Mouse (Mus musculus): ENCODE data around the gene Gdpd3. TPM values are rescaled to one million over a fixed set of nuclear protein-coding genes. Genes with fewer than 3 reads are reported as not detected.
A peak's percentile ranks its signal among the peaks of the same experiment; 100 is the strongest.

Gdpd3 gene
- polyA plus RNA-seq, 1 experiment from 2014 or later = 6.4 TPM

GRCm38 (mm10) chr7:126781661-126782370 lies 15.7 kb downstream of the Gdpd3 start:
- Histone ChIP-seq H3K27me3 (ENCODE audit: insufficient read depth, low read length) (no peaks in the 10 kb centered on the region), H3K4me3 (replicated peaks; ENCODE audit: low read depth, low read length) (no peak overlapping the region), H3K4me2 (ENCODE audit: low read length) (peak overlapping the region; percentile 76; the same call in 1 of the 2 replicates), H3K4me1 (replicated peaks; ENCODE audit: insufficient read depth, low read length) (peaks cover 20% of the 10 kb centered on the region), H3K9ac (ENCODE audit: low read depth, low read length) (no peak overlapping the region; the same call in 1 of the 2 replicates), H3K27ac (no peak overlapping the region), H3K9me3 (replicated peaks; ENCODE audit: low read length) (no peaks in the 10 kb centered on the region), H3K36me3 (ENCODE audit: insufficient read depth, low read length) (peaks cover 33% of the 10 kb centered on the region)
- TF ChIP-seq CTCF (IDR thresholded peaks at IDR 0.05; ENCODE audit: low read depth) = no peak
- no peak for ATAC-seq (replicated peaks; ENCODE audit: low FRiP score, low read depth)
- WGBS = 36% methylated on average over 11 of the region's 11 CpGs
- DNase-seq (ENCODE audit: low spot score) = no peak

DNA sequence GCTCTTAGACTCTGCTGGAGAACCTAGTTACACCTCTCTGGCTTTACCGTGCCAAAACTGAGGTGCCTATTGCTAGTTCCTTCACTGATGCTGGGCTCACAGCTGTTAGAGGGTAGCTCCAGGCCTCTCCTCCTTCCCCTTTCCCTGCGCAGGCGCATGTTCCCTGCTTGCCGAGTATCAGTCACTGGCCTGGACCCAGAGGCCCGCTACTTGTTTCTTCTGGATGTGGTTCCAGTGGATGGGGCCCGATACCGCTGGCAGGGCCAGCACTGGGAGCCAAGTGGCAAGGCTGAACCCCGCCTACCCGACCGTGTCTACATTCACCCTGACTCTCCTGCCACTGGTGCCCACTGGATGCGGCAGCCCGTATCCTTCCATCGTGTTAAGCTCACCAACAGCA lies 16.6 kb downstream of the Gdpd3 start:
- 63% methylated on average over 13 of the region's 13 CpGs for WGBS
- no peaks in the 10 kb centered on the region for H3K27me3 ChIP-seq (ENCODE audit: insufficient read depth, low read length)

DNA sequence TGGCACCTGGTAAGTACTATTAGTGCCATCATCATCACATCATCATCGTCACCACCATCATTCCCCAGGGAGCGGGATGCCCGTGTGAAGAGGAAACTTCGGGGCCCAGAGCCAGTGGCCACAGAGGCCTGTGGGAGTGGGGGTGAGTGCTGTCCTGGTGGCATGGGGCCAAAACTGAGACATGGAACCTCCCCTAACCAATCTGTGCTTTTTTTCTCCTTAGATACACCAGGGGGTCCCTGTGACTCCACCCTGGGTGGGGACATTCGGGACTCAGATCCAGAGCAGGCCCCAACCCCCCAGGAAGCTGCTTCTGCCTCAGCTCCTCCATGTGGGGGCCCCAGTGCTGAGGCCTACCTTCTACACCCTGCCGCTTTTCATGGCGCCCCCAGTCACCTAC lies 18.3 kb downstream of the Gdpd3 start:
- no peak overlapping the region for H3K4me2 ChIP-seq (ENCODE audit: low read length)
- DNase-seq (ENCODE audit: low spot score) (no peak), ATAC-seq (replicated peaks; ENCODE audit: low FRiP score, low read depth) (no peak)
- H3K9me3 ChIP-seq (replicated peaks; ENCODE audit: low read length) = no peaks in the 10 kb centered on the region
- peaks cover 10% of the 10 kb centered on the region; the same call in 1 of the 2 replicates for H3K4me1 ChIP-seq (replicated peaks; ENCODE audit: insufficient read depth, low read length)
- TF ChIP-seq CTCF (IDR thresholded peaks at IDR 0.05; ENCODE audit: low read depth) = no peak
- WGBS = 69% methylated on average over 7 of the region's 7 CpGs
- H3K36me3 ChIP-seq (ENCODE audit: insufficient read depth, low read length) = peaks cover 54% of the 10 kb centered on the region
- H3K27ac ChIP-seq = no peak overlapping the region
- H3K27me3 ChIP-seq (ENCODE audit: insufficient read depth, low read length) = no peaks in the 10 kb centered on the region
- H3K9ac ChIP-seq (ENCODE audit: low read depth, low read length) = no peak overlapping the region
- no peak overlapping the region for H3K4me3 ChIP-seq (replicated peaks; ENCODE audit: low read depth, low read length)

More for the DNA sequence above, 16.6 kb downstream of the Gdpd3 start:
- peaks cover 16% of the 10 kb centered on the region for H3K4me1 ChIP-seq (replicated peaks; ENCODE audit: insufficient read depth, low read length)
- no peaks in the 10 kb centered on the region for H3K9me3 ChIP-seq (replicated peaks; ENCODE audit: low read length)
- no peak for DNase-seq (ENCODE audit: low spot score)
- peaks cover 42% of the 10 kb centered on the region for H3K36me3 ChIP-seq (ENCODE audit: insufficient read depth, low read length)
- no peak overlapping the region for H3K4me2 ChIP-seq (ENCODE audit: low read length)
- H3K27ac ChIP-seq = no peak overlapping the region
- no peak overlapping the region for H3K9ac ChIP-seq (ENCODE audit: low read depth, low read length)
- no peak for ATAC-seq (replicated peaks; ENCODE audit: low FRiP score, low read depth)
- H3K4me3 ChIP-seq (replicated peaks; ENCODE audit: low read depth, low read length) = no peak overlapping the region
- no peak for TF ChIP-seq CTCF (IDR thresholded peaks at IDR 0.05; ENCODE audit: low read depth)

GRCm38 (mm10) chr7:126785056-126785455 lies 18.9 kb downstream of the Gdpd3 start:
- H3K4me3 ChIP-seq (replicated peaks; ENCODE audit: low read depth, low read length) = no peak overlapping the region

DNA sequence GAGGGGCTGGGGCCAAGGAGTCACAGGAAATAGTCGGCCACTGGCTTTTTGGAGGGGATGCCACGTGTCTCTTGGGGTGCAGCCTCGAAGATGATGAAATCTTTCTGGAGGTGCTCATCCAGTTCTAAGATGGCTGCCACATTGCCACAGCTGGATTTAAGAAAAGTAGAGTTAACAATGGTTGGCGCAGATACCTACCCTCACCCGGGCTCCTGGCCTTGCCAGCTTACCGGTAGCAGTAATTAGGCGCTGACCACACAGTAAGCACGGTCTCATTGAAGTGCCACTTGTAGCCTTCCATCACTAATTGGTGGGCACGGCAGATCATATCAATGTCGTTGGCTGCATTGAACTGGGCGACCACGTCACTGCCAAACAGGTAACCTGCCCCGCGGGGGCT lies 20.0 kb downstream of the Gdpd3 start:
- ATAC-seq (replicated peaks; ENCODE audit: low FRiP score, low read depth) = no peak

More at GRCm38 (mm10) chr7:126785056-126785455, 18.9 kb downstream of the Gdpd3 start:
- ATAC-seq (replicated peaks; ENCODE audit: low FRiP score, low read depth) (no peak), DNase-seq (ENCODE audit: low spot score) (no peak)
- H3K4me2 ChIP-seq (ENCODE audit: low read length) = no peak overlapping the region
- TF ChIP-seq CTCF (IDR thresholded peaks at IDR 0.05; ENCODE audit: low read depth) = no peak
- 46% methylated on average over 4 of the region's 4 CpGs for WGBS
- peaks cover 58% of the 10 kb centered on the region for H3K36me3 ChIP-seq (ENCODE audit: insufficient read depth, low read length)
- H3K9ac ChIP-seq (ENCODE audit: low read depth, low read length) = no peak overlapping the region
- H3K4me1 ChIP-seq (replicated peaks; ENCODE audit: insufficient read depth, low read length) = peaks cover 10% of the 10 kb centered on the region; the same call in 1 of the 2 replicates
- no peaks in the 10 kb centered on the region for H3K9me3 ChIP-seq (replicated peaks; ENCODE audit: low read length)
- no peak overlapping the region for H3K27ac ChIP-seq
- no peaks in the 10 kb centered on the region for H3K27me3 ChIP-seq (ENCODE audit: insufficient read depth, low read length)

GRCm38 (mm10) chr7:126789141-126789540 lies 23.0 kb downstream of the Gdpd3 start:
- Histone ChIP-seq H3K27ac (no peak overlapping the region), H3K36me3 (ENCODE audit: insufficient read depth, low read length) (peaks cover 62% of the 10 kb centered on the region), H3K9me3 (replicated peaks; ENCODE audit: low read length) (no peaks in the 10 kb centered on the region), H3K27me3 (ENCODE audit: insufficient read depth, low read length) (no peaks in the 10 kb centered on the region), H3K4me1 (replicated peaks; ENCODE audit: insufficient read depth, low read length) (peaks cover 8% of the 10 kb centered on the region), H3K4me3 (replicated peaks; ENCODE audit: low read depth, low read length) (no peak overlapping the region), H3K9ac (ENCODE audit: low read depth, low read length) (no peak overlapping the region), H3K4me2 (ENCODE audit: low read length) (no peak overlapping the region)
- no peak for DNase-seq (ENCODE audit: low spot score)
- ATAC-seq (replicated peaks; ENCODE audit: low FRiP score, low read depth) = no peak
- WGBS = 91% methylated on average over 4 of the region's 4 CpGs
- TF ChIP-seq CTCF (IDR thresholded peaks at IDR 0.05; ENCODE audit: low read depth) = no peak

More for the DNA sequence above, 20.0 kb downstream of the Gdpd3 start:
- 82% methylated on average over 14 of the region's 14 CpGs for WGBS
- H3K36me3 ChIP-seq (ENCODE audit: insufficient read depth, low read length) = peaks cover 58% of the 10 kb centered on the region
- peaks cover 10% of the 10 kb centered on the region for H3K4me1 ChIP-seq (replicated peaks; ENCODE audit: insufficient read depth, low read length)
- no peak overlapping the region for H3K4me2 ChIP-seq (ENCODE audit: low read length)
- no peak overlapping the region for H3K4me3 ChIP-seq (replicated peaks; ENCODE audit: low read depth, low read length)
- no peak for TF ChIP-seq CTCF (IDR thresholded peaks at IDR 0.05; ENCODE audit: low read depth)
- DNase-seq (ENCODE audit: low spot score) = no peak
- H3K27ac ChIP-seq = no peak overlapping the region
- H3K9me3 ChIP-seq (replicated peaks; ENCODE audit: low read length) = no peaks in the 10 kb centered on the region
- H3K27me3 ChIP-seq (ENCODE audit: insufficient read depth, low read length) = no peaks in the 10 kb centered on the region
- no peak overlapping the region for H3K9ac ChIP-seq (ENCODE audit: low read depth, low read length)

Measured in kidney, postnatal 0 days (tissue).